Mouse (Mus musculus) cerebellum, adult 2 months (tissue): ENCODE measurements around the gene Hmgcl.

Experiments used
- CTCF ChIP-seq: fragments of 200-500 bp; IDR thresholded peaks from 2 replicates; pipeline ENCODE4 v1.5.1; 2011; ENCODE audit warnings: low read depth, mild to moderate bottlenecking, control low read depth, low read length, moderate library complexity, borderline replicate concordance; ENCODE audit not compliant: insufficient read depth
- POLR2A ChIP-seq: fragments of 200-500 bp; IDR thresholded peaks from 2 replicates; pipeline ENCODE4 v1.6.1; 2011; ENCODE audit warnings: low read length, control low read depth, borderline replicate concordance; ENCODE audit not compliant: insufficient read depth

DNA sequence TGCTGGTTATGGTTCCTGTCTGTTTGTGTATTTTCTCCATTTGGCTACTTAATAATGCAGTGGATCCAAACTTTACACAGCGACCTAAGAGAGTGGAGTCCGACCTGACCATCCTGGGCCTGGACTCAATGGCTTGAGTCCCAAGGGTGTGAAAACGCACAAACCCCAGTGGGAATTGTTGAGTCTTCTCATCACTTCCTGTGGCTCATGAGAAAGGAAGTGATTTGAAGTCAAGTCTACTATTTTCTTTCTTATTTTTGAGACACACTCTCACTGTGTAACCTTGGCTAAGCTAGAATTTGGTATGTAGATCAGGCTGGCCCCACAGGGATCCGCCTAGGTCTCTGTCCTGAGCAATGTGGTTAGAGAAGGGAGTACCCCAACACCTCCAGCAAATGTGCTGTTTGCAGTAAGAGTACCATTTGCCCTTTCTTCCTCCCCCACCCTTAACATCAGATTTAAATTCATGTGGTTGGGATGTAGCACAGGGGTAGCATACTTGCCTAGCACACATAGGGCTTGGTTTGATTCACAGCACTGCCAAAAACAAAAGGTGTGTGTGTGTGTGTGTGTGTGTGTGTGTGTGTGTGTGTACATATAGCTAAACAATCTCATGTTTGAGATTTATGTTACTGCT lies 43.5 kb upstream of the Hmgcl start:
- TF ChIP-seq CTCF (no peak), POLR2A (no peak)
